Mouse (Mus musculus): ENCODE data around the gene Ints6l.
A peak's percentile ranks its signal among the peaks of the same experiment; 100 is the strongest.
"Not testable (repeated sequence)": the region's sequence is repeated elsewhere in the genome, so short reads cannot be mapped to it uniquely, and the experiment has no call there.

The Ints6l gene

DNA sequence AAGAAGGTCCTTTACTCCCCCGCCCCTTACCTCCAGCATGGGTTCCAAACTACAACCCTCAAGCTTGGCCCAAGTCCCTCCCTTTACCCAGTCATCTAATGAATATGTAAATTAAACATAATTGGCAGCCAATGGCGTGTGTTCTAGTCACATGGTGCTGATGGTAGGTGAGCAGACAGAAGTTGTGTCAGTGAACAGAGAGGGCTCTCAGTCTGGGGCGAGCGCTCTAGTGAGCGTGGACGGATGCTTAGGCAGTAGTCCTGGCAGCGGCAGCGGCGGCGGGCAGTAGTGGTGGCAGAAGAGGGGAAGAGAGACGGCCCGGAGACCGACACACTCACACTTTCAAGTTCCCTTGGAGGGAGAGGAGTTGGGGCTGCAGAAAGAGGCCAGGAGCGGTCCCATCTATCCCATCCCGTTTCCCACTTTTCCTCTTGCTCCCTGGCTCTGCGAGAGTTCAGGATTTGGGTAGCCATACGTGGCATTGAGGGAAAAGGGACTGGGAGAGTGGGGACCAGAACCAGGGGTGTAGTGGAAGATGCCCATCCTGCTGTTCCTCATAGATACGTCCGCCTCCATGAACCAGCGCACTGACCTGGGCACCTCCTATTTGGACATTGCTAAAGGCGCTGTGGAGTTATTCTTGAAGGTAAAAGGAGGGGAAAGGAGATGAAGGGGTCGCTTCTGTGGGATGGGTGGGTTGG lies at the start of gene Ints6l:
Gene Ints6l, plus strand, starts transcription at position 187 of the 701 bp plus-strand sequence.
- peak; percentile 77 to 84 for DNase-seq

DNA sequence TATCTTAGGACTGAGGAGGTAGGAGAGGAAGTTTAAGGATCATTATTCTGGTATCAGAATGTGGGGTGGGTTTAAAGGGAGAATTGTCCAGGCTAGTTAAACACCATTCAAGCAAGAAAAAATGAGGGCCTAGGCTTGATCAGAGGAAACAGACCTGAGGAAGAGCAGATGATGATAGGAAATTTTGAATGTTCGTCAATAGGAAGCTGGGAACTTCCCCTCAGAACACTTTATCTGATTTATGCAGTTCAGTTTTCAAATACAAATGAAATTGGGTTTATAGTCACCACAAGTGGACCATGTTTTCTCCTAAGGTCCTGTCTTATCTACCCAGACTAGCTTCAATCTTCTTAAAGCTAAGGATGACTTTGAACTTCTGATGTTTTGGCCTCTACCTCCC lies 49.2 kb upstream of the Ints6l start:
- DNase-seq: no peak

DNA sequence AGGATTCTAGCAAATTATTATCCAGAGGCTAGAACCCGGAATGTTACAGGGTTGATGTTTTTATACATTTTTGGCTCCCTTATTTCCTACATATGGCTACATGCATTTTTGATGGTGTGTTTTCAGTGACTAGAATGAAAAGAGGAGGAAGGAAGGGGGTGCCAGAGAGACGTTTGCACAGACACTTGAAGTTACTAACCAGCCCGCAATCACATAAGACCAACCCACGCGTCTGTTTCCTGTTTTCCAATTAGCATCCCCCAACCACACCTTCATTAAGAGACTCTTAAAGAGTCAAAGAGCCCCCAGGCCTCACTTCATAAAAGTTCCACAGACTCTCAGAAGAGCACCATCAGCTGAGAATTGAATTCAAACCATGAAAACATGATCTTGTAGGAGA lies 48.5 kb upstream of the Ints6l start:
- no peak for DNase-seq

DNA sequence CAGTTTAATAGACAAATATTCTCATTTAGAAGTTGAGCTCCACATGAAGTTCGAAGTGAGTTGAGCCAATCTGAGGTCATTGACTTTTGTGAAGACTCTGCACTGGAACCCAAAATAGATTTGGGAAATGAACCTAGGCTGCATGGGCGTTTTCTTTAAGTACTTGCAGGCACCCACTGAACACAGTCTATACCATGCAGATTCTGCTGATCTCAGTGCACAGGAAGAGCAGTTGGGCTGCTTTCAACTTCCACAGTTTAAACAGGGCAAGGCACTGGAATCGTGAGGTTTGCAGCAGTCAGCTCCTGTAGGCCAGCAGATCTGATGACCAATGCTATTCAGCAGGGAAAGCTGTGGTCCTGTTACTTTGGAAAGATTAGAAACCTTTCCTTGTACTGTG lies 38.4 kb upstream of the Ints6l start:
- DNase-seq: no peak

DNA sequence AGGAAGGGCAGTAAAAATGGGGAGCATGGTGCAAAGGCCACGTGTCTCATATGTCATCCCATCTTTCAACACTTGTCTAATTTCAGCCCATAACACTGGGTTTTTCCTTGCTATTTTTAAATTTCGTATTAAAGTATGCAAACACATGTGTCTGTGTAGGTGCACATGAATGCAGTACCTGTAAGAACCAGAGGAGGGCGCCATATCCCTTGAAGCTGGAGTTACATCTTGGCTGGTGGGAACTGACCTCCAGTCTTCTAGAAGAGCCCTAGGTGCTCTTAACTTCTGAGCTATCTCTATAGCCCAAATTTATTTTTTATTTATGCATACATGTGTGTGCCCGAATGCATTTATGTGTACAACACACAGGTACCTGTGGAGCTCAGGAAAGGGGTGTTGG lies 37.1 kb upstream of the Ints6l start:
- DNase-seq: no peak

DNA sequence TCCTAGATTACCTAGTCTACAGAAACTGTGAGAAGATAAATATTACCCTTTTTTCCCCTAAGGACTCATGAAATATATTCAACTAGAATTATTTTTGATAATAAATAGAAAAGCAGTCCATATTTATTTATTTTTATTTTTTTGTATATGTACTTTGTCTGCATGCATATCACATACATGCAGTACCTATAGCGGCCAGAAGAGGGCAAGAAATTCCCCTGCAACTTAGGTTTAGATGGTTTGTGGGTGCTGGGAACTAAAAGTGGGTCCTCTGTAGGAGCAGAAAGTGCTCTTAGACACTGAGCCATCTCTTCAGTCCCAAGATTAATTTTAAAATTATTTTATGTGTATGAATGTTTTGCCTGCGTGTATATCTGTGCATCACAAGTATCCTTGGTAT lies 24.1 kb upstream of the Ints6l start:
- DNase-seq: no peak

DNA sequence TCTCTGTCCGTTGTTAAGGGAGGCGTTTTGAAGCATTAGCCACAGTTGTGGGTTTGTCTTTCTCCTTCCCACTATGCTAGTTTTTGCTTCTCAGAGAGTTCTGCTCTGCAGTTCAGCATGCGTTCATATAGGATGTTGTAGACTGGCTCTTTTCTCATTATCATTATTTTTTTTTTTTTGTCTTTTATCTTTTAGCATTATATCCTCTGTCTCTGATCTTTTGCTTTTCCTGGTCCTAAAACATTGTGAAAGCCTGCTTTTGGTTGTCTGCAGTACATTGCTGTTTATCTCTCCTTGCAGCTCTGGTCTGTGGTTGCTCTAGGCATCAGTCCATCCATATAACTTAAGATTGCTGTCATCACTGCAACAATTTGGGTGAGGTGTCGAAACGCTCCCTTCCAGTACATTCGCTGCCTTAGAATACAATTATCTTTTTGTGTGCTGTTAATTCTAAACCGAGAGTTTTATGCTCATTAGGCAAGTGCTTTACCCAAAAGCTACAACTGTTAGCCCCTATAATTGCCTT lies 18.8 kb upstream of the Ints6l start:
- DNase-seq: no peak

DNA sequence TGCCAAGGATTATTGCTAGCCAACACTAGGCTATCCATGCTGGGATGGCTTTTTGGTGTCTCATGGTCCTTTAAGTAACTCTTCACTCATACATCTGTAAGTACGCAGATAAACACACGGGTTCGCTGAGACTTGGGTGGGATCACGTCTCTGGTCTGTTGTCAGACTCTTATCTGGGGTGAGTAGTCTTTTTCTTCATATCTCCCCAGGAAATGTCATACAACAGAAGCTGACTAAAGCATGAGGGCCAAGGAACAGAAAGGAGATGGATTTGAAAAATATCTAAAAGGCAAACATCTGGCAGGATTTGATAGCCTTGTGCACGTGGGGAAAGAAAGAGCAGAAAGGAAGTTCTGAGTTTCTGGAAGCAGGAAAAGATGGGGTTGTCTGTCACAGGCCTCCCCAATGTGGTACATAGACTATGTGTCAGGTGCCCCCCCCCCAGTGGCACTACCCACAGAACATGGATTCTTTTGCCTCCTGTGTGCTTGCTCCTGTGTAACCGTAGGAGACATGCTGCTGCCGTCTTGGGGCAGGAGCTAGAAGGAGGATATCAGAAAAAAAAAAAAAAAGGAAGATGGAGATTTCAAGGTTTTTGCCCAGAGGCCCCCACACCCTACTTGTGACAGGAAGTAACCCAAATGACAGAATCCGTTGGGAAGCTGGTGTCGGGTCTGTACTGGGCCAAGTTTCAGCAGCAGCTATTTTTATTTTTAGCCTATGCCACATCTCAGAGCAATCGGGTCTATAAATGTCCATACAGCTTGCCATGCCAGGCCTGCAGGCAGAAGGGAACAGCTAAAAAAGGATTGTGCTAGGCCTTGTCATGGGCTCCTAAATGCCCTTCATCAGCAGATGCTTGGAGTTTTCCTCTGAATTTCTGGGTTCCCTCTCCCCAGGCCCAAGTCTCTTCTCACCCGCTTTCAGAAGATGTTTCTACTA lies 7.9 kb upstream of the Ints6l start:
- DNase-seq: no peak

DNA sequence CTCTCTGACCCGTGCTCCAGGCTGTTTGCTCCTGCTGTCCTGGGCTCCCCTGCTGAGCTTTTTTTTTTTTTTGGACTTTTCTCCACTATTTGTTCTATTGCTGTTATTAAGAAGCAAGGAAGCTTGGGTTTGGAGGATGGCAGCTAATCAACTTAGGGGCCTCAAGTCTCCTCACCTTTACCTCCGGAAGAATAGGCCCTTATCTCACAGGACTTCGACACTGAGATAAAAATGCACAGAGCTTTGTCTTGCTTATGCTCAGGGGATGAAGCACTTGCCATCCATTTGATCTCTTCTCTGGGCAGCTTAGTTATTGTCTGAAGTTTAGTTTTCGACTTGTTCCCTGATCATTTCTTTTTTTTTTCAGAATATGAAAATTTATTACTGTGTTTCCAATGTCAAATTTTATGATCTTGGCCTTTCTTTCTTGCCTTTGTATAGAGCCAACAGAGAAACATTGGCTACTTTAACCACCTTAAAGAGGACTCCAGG lies 7.1 kb upstream of the Ints6l start, which contains the start of gene Gm2174:
Gene Gm2174, plus strand, starts transcription at position 442 of the 492 bp plus-strand sequence.
- DNase-seq: no peak

DNA sequence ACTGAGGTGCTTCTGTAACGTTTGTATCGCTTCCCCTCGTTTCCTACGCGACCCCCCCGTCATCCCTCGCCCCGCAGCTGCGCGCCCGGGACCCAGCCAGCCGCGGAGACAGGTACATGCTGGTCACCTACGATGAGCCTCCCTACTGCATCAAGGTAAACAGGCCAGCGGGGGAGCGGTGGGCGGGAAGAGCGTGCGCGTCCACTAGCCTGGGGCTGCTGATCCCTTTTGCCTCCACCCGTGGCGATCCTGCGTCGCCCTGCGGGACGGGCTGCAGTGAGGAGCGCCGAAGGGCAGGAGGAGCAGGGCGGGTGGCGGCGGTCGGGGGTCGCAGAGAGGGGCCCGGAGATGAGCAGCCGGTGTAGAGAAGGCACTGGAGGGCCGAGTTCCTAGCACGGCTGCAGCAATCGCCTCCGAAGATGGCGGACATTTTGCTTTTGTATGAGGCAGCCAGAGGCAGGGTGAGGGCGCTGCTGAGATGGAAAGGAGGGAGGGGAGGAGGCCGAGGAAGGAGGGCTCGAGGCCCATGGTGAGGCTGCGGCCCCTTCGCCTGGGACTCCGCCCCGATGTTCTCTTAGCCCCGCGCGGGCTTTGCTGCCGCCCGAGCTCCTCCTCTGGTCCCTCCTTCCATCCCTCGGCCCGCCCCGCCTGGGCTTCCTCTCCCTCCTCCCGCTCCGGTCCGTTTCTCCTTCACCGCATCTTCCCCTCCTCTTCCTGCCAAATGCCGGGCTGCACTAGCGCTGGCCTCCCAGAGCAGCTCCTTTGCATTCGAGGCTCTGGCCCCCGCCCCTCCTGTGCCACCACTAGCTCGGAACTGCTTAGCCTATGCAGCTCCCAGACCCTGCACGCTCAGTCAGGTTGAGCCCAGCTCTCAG lies 952 bp downstream of the Ints6l start:
- peak; percentile 91 to 95 for DNase-seq

DNA sequence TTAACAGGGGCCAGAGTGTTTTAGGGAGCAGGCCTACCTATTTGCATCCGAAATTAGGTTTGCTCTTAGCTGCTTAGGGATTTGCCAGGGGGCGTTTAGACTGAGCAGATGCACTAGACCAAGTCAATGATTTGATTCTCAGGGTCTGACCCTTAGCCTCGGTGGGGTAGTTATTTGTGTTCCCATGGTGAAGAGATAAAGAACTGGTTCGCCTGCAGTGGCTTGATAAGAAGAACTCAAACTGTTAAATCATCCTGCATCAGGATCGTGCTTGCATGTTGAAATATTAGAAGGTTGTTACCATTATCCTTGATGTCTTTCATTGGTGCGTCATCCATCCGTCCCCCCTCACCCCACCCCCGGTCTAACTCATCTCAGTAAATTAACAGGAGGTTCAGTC lies 1.7 kb downstream of the Ints6l start:
- no peak for DNase-seq

DNA sequence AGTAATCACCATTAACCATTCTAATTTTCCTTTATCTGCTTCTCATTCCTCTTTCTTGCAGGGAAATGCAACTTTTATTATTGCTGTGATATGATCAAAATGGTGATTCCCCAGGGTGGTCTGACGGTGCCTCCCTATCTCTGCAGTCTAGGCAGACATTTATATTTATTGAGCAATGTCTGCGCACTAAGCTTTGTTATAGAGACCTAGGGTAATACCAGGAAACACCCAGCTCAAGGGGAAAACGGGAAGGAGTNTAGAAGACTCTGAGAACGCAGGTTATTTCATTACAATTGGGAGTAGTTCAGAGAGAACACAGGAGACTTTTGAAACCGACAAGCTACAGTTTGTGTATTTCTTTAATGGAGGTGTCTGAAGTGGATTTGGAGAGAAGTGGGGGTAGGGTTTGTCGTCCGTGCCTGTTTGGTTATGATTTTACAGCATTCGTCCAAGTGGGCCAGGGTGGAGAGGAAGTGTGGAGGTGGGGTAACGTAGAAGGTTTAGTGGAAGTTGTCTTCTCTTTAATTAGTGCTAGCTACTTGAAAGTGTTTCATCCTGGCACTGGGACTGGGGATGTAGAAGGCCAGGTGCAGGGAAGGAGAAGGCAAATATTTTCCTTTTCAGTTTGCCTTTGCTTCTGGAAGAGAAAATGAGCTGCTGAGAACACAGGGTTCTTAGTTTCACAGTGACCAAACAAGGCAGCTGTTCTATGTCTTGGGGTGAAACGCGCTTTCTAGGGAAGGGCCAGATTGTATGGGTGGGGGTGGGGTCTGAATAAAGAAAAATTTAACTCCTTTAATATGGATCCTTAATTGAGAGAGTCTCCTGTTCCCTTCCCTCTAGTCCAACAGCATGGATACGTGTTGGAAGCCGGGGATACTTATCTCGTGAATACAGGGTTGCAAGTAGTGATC lies 7.6 kb downstream of the Ints6l start:
- DNase-seq: peak; percentile 21 to 22

DNA sequence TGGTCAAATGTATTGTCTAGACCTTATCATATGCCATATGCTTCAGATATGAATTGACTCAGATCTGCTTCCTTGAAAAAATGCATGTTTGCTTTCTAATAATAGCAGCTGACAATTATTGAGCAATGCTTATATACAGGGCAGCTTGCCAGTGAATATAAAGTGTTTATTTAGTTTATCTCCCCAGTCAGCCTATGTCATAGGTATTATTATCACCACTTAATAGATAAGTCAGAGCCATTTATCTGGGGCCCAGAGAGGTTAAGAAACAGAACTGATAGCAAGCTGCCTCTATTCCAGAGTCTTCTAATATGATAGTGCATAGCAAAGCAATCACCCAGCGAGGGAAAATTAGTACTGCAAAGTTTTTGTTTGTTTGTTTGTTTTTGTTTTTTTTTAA lies 10.2 kb downstream of the Ints6l start:
- DNase-seq: no peak

DNA sequence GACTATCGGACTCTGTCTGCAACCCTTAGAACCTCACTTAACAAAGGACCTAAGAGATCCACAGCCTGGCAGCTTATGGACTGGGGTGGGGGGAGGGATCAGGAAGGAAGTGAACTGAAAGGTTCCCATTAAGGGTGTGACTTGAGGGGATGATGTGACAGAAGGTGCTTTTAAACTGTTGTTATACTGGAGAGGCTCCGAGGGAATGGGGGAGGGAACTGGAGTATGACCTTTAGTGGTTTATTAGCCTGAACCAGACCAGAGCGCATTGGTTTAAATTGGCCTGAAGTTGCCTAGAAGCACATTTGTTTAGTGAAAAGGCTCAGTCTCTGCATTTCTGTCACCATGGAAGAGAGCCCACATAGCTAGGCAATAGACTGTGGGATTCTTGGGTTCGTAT lies 13.0 kb downstream of the Ints6l start:
- no peak for DNase-seq

DNA sequence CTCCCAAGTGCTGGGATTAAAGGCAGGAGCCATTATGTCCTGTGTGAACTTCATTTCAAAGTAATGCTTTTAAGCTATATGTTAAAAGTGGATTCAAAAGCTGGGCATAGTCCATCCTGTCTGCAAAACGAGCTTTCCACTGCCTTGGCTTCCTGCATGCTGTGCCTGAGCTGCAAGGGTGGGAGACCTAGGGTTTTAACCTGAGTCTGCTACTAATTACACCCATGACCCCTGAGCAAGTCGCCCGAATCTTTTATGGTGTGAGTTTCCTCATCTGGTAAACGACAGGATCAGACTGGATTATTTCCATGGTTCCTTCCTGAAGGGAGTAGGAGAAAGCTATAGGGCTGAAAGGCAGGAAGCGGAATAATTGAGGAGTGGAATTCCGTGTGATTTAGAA lies 13.8 kb downstream of the Ints6l start:
- no peak for DNase-seq

DNA sequence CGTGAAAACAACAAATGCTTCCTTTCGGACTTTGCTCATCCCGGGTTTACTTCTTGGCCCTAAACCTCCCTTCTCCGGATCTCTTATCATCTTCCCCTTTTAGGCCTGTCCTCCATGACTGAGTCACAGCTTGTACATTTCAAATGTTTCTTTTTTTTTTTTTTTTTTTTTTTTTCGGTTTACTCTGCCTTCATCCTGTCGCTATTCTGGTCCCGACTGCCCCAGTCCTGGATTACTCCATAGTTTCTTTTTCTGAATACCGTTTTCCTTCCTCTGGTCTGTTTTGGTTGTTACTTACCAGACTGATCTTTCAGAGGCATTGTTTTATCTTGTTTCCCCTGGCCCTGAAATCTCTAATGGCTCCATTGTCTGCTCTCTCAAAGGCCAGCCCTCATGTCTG lies 19.4 kb downstream of the Ints6l start:
- DNase-seq: no peak

DNA sequence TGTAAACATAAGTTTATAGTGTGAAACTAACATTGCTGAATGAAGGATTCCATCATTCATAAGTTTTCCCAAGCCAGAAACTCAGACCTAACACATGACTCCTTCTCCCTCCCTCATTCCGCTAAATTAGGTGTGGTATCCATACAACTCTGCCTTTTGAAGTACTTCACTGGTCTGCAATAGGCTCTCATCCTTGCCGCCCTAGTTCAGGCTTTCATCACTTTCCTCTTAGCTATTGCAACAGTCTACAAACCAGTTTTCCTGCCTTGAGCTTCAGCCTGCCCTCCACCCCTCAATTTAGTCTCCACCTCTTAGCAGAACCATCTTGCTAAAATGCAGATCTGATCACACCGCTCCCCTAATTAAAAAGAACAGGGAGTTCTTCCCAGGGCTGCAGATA lies 22.9 kb downstream of the Ints6l start:
- peak in 1 of 2 experiments; percentile 19 for DNase-seq

DNA sequence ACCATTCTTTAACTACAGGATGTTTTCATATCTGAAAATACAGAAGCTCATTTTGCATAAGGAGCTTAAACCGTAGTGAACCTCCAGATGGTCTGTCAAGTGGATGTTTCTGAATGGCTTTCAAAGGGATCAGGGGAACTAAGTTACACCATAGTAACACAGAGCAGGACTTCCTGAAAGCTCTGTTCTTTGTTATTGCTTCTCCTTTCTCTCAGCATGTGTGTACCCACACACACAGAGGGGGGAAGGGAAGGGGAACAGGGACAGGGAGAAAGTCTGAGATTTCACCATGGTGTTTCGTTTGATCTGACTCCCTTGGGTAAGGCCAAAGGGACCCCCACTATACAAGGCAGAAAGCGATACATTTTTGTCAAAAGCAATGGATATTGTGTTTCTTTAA lies 27.2 kb downstream of the Ints6l start:
- no peak for DNase-seq

DNA sequence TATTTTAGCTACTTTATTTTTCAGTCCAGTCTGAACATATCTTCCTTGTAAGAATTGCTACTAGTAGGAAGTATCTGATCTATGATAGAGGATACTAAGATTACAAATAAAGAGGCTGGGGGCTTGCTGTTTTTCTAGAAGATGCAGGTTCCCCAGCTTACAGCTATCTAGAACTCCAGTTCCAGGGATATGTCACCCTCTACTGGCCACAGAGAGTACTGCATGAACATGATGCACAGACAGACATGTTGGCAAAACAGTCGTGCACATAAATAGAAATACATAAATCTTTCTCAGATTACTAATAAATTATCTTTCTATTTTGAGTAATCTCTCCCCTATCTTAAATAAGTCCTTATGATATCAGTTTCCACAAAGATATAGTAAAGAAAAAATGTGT lies 35.1 kb downstream of the Ints6l start:
- peak in 1 of 2 experiments; percentile 78 for DNase-seq

DNA sequence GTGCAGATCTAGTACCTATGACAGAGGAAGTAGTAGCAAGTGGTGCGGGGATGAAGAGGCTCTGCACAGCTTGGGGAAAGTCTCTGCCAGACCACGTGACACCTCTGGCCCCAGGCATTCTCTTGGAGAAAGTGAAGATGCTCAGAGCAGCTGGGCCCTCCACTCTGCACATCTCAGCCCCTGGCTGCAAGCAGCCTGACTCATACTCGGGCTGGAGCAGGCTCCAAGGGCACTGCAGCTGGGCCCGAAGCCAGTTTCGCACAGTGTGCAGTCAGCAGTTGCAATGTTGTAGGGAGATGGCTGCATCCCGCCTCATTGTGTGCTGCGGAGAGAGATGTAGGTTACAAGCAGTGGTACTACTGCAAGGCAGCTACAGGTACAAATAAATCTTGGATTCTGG lies 42.6 kb downstream of the Ints6l start:
- no peak for DNase-seq

DNA sequence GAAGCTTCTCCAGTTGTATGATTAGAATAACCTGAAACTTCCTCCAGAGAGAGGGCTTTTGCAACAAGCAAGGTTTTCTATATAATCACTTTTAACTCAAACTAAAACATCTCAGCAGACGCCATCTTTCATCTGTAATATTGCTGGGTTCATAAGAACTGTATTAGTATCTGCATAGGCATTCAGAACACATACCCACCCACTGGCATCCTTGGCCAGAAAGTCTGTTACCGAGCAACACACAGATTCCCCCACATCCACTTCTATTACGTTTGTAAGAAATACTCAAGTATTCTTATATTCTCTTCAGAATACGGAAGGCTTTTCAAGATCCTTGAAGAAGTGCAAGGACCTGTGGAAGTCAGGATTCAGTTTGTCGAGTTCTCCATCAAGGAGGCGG lies 69.8 kb downstream of the Ints6l start, which contains the start of gene Gm10477:
Gene Gm10477, plus strand, starts transcription at position 301 of the 400 bp plus-strand sequence.
- not testable (repeated sequence) for DNase-seq
